Mouse (Mus musculus) midbrain, embryonic 14.5 days (tissue): ENCODE measurements around the gene Prickle2. TPM values are rescaled to one million over a fixed set of nuclear protein-coding genes. Genes with fewer than 3 reads are reported as not detected.

ENCODE experiments used
- ATAC-seq: fragments of 200-750 bp; cut with Nextera tagmentation; 2 replicates; pipeline ENCODE4 v1.8.0; 2017; ENCODE audit warnings: moderate number of reproducible peaks, moderate library complexity; ENCODE audit not compliant: low FRiP score, low TSS enrichment
- DNase-seq: peaks from one replicate; pipeline ENCODE4 v3.0.0-alpha.2; 2015
- H3K27ac ChIP-seq: fragments of 300-500 bp; sonication (generic); replicated peaks from 2 replicates; pipeline ENCODE4 v1.5.1; 2014; ENCODE audit warnings: mild to moderate bottlenecking, low read depth, low read length, moderate library complexity
- H3K27me3 ChIP-seq: fragments of 300-500 bp; sonication (generic); 2 replicates; pipeline ENCODE4 v1.6.1; 2014; ENCODE audit warnings: low read length, control low read depth, mixed read lengths; ENCODE audit not compliant: control insufficient read depth, insufficient read depth
- H3K36me3 ChIP-seq: fragments of 300-500 bp; sonication (generic); 2 replicates; pipeline ENCODE4 v1.6.1; 2014; ENCODE audit warnings: low read length, control low read depth; ENCODE audit not compliant: control insufficient read depth, insufficient read depth
- H3K4me1 ChIP-seq: fragments of 300-500 bp; sonication (generic); 2 replicates; pipeline ENCODE4 v1.6.1; 2014; ENCODE audit warnings: mild to moderate bottlenecking, antibody characterized with exemption, low read length, control low read depth; ENCODE audit not compliant: control insufficient read depth, insufficient read depth
- H3K4me2 ChIP-seq: fragments of 300-500 bp; sonication (generic); 2 replicates; pipeline ENCODE4 v1.6.1; 2014; ENCODE audit warnings: mild to moderate bottlenecking, low read length, moderate library complexity
- H3K4me3 ChIP-seq: fragments of 300-500 bp; sonication (generic); replicated peaks from 2 replicates; pipeline ENCODE4 v1.5.1; 2014; ENCODE audit warnings: low read depth, low read length
- H3K9ac ChIP-seq: fragments of 300-500 bp; sonication (generic); replicated peaks from 2 replicates; pipeline ENCODE4 v1.6.1; 2014; ENCODE audit warnings: mild to moderate bottlenecking, low read length, moderate library complexity
- H3K9me3 ChIP-seq: fragments of 300-500 bp; sonication (generic); 2 replicates; pipeline ENCODE4 v1.6.1; 2016; ENCODE audit warnings: low read length, control low read depth, mixed read lengths; ENCODE audit not compliant: control insufficient read depth
- WGBS: fragments of 180-500 bp; shearing (Covaris S2); extraction: QIAGEN DNeasy Blood & Tissue Kit; methylation state at CpG from one replicate; pipeline ENCODE4 v1.1.7; 2014; 5-methylcytosine and 5-hydroxymethylcytosine counted together
- polyA plus RNA-seq: library from polyadenylated mRNA; unstranded; fragments of >200 nt; fragmentation: Nextera tagmentation; extraction: Ambion mirVana; gene quantifications from 2 replicates; pipeline ENCODE4 v1.2.1, GENCODE M21; 2014

Prickle2 gene
- polyA plus RNA-seq, 1 experiment from 2014 or later: 18.0 TPM

DNA sequence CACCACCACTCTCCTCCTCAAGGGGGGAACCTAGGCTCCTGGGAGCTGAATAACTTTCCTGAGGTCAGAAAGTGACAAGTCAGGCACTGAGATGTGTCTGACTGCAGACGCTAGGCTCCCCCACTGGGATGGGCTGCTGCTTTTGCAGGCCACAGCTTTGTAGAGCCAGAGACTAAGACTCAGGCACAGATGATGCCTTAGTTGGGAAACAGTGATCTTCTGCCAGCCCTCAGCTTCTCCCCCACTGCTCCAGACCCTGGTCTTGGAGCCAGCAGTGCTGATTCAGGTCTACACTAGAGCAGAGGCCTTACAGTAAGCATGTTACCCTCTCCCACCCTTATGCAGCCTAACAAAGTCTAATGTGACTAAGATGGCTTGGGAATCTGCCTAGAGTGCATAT is 254.5 kb downstream of the Prickle2 start:
- Histone ChIP-seq H3K27me3 (no peaks in the 10 kb centered on the region), H3K4me2 (no peak overlapping the region), H3K27ac (0 out of 2 replicates have a peak overlapping the region, but pooled peaks have one; percentile 1), H3K9me3 (no peaks in the 10 kb centered on the region), H3K4me3 (no peak overlapping the region), H3K36me3 (no peaks in the 10 kb centered on the region), H3K9ac (no peak overlapping the region), H3K4me1 (no peaks in the 10 kb centered on the region)
- DNase-seq (no peak), ATAC-seq (no peak)
- 33% methylated on average over 1 of the region's 1 CpGs for WGBS

DNA sequence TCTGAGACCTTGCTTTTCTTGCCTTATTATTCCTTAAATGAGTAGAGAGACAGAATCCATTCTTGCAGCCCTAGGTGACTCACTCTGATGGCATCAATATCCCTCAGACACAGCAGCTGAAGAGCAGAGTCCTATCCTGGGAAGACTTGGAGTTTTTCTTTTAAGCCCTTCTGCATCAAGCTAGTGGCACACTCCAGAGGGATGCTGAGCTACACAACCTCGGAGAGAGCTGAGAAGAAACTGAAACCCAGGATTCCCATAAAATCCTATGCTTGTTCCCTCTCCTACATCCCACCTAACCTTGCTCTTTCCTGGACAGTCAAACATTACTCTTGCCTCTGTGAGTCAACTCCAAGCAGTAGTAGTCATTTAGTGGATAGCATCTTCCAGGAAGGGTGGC is 256.0 kb downstream of the Prickle2 start:
- ATAC-seq: no peak
- Histone ChIP-seq H3K27me3 (no peaks in the 10 kb centered on the region), H3K9me3 (no peaks in the 10 kb centered on the region), H3K27ac (no peak overlapping the region), H3K4me3 (no peak overlapping the region), H3K4me2 (no peak overlapping the region), H3K4me1 (no peaks in the 10 kb centered on the region), H3K36me3 (no peaks in the 10 kb centered on the region), H3K9ac (no peak overlapping the region)
- DNase-seq: no peak
- whole genome bisulfite sequencing: 79% methylated on average over 1 of the region's 1 CpGs

DNA sequence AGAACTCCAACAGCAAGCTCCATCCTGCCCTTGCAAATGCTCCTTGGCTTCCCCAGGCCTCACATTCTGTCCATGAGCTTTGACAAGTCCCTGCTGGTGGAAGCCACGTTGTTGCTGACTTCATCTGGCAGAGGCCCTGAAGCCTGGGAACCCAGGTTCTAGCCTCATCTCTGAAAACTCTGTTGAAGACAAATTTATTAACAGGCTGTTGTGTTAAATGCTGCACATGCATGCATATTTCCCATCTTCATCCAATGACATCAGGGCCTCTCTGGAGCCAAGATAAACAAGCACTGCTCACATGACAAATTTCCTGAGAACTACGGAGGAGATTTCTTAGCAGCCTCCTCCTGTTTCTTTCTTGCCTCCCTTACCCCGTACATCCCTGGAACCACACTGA is 259.3 kb downstream of the Prickle2 start:
- no peak for DNase-seq
- Histone ChIP-seq H3K9ac (no peak overlapping the region), H3K4me2 (no peak overlapping the region), H3K36me3 (no peaks in the 10 kb centered on the region), H3K27me3 (no peaks in the 10 kb centered on the region), H3K4me1 (no peaks in the 10 kb centered on the region), H3K9me3 (no peaks in the 10 kb centered on the region), H3K27ac (no peak overlapping the region), H3K4me3 (no peak overlapping the region)
- ATAC-seq: no peak
- 71% methylated on average over 3 of the region's 3 CpGs for WGBS

DNA sequence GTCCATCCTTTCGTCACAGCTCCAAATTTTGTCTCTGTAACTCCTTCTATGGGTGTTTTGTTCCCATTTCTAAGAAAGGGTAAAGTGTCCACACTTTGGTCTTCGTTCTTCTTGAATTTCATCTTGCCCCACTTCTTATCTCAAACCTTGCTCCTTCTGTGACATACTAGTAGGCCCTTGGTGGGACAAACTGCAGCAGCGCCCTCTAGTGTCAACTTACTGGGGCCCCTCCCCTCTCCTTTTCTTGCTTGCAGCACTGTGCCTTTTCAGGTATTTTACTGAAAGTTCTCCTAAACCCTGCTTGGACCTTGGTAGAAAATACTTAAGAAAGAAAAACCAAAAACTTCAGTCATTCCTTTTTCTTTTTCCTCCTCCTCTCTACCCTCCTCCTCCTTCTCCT is 264.8 kb downstream of the Prickle2 start:
- Histone ChIP-seq H3K4me3 (no peak overlapping the region), H3K27me3 (no peaks in the 10 kb centered on the region), H3K4me2 (no peak overlapping the region), H3K36me3 (no peaks in the 10 kb centered on the region), H3K27ac (no peak overlapping the region), H3K9me3 (no peaks in the 10 kb centered on the region), H3K9ac (no peak overlapping the region), H3K4me1 (0 out of 2 replicates have a peak, but pooled peaks cover 2% of the 10 kb centered on the region)
- 58% methylated on average over 2 of the region's 3 CpGs for WGBS
- ATAC-seq: no peak
- DNase-seq: no peak

DNA sequence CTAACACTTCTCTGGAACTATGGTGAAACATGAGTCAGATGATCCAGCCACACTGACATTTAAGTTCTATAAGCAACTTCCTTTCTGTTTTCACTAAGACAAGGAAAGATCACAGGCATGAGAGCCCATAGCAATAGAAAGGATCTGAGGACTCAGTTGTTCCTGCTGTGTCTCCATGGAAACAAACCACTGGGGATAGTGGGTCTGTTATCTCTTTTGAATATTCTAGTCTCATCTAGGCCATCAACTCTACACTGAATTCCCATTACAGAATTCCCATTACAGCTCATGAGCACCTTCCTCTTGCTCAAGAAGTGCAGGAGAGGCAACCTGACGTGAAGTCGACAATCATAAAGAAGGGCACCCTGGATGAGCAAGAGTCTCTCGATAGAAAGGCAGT is 265.7 kb downstream of the Prickle2 start:
- no peaks in the 10 kb centered on the region for H3K27me3 ChIP-seq

DNA sequence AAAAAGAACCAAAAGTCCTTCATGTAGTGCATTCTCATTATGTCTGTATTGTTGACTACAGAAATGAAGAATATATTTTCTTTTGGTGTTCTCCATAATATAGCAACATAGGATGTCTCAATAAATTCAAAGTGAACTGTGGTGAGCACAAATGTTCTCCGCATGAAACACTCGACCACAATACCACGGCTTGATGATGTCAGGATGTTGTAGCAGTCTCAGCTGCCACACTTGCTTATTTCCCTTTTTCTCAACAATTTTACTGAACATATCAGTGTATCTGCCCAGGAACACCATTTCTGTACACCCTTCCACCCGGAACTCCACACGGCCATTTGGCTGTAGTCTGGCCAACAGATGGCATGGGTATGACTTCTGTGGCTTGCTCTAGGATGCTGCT is 273.8 kb downstream of the Prickle2 start:
- Histone ChIP-seq H3K9me3 (no peaks in the 10 kb centered on the region), H3K27ac (no peak overlapping the region), H3K9ac (no peak overlapping the region), H3K4me1 (no peaks in the 10 kb centered on the region), H3K36me3 (no peaks in the 10 kb centered on the region), H3K4me2 (no peak overlapping the region), H3K27me3 (no peaks in the 10 kb centered on the region), H3K4me3 (no peak overlapping the region)
- DNase-seq (no peak), ATAC-seq (no peak)
- 95% methylated on average over 5 of the region's 5 CpGs for WGBS

More for the DNA sequence above, 265.7 kb downstream of the Prickle2 start:
- no peak overlapping the region for H3K4me2 ChIP-seq
- H3K4me1 ChIP-seq: 0 out of 2 replicates have a peak, but pooled peaks cover 2% of the 10 kb centered on the region
- ATAC-seq: no peak
- H3K27ac ChIP-seq: no peak overlapping the region
- no peak overlapping the region for H3K4me3 ChIP-seq
- H3K36me3 ChIP-seq: no peaks in the 10 kb centered on the region
- DNase-seq: peak; percentile 47
- no peak overlapping the region for H3K9ac ChIP-seq
- WGBS: 57% methylated on average over 3 of the region's 3 CpGs
- no peaks in the 10 kb centered on the region for H3K9me3 ChIP-seq

DNA sequence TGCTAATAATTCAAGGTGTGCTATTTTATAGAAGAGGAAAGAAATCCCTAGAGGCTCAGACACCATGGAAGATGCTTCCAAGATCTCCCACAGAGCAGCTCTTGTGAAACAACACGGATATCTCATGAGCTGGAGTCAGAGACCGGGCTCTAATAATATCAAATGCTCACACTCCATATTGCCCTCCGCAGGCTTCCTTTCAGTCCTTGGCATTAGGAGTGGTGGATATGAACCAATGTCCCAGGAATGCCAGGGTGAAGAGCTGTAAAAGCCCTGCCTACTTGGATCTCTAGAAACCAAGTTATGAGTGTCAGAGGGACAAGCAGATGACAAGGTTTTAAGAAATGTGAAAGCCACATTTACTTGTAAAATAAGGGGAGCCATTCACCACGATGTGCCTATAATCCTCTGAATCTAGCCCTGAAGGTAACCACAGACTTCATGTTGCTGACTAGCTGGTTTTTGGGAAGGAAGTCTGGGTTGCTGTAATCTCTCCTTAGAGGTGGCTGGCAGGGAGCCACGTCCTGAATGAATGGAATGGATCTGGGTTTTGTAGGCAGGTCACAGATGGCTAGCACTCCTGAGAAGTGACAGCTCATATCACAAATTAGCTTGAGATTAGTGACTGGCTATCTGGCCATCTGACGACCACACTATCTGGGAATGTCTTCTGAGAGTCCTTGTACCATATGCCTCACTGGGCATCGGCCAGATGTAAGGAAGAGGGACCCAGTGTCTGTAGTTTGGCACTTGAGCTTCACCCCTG is 278.4 kb downstream of the Prickle2 start:
- H3K4me3 ChIP-seq: no peak overlapping the region
- ATAC-seq (no peak), DNase-seq (no peak)
- no peaks in the 10 kb centered on the region for H3K9me3 ChIP-seq
- no peaks in the 10 kb centered on the region for H3K4me1 ChIP-seq
- no peaks in the 10 kb centered on the region for H3K27me3 ChIP-seq
- WGBS: 64% methylated on average over 7 of the region's 7 CpGs
- no peak overlapping the region for H3K4me2 ChIP-seq
- H3K36me3 ChIP-seq: no peaks in the 10 kb centered on the region
- H3K27ac ChIP-seq: no peak overlapping the region
- H3K9ac ChIP-seq: no peak overlapping the region

DNA sequence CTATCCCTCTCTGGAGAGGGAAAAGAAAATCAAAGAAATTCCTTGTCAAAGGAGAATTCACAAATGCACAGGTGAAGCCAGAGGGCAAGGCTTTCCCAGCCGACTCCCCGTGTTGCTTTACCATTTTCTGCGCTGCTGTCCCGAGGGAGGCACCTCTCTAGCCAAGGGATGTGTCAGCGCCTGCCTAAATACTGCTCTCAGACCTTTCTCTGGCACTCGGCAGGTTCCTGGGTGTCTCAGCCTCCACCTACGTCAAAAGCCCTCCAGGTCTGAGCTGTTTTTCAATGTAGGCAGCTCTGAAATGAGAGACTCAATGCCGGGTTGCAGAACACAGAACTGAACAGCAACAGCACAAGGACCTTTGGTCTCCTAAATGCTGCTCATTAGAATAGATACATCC is 280.1 kb downstream of the Prickle2 start:
- DNase-seq: no peak
- Histone ChIP-seq H3K9ac (no peak overlapping the region), H3K27ac (no peak overlapping the region), H3K4me3 (no peak overlapping the region), H3K27me3 (no peaks in the 10 kb centered on the region), H3K9me3 (no peaks in the 10 kb centered on the region), H3K4me1 (no peaks in the 10 kb centered on the region), H3K4me2 (no peak overlapping the region), H3K36me3 (peaks cover 11% of the 10 kb centered on the region)
- ATAC-seq: no peak
- WGBS: 70% methylated on average over 8 of the region's 8 CpGs

DNA sequence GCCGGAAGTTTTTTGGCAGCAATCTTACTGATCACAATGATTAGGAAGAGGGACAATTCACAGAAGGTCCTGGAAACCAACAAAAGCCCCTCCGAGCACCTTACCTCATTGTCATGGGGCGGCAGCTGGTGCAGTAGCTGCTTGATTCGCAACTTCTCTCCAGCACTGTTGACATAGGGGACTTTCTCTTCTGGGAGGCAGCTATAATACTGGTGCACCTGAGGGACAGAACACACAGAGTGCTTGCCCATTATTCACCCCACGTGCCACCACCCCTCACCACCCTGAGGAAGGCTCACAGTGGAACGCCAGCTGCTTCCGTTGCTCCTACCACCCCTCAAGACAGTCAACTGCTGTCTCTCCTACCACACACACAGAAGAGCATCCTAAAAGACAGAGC is 280.5 kb downstream of the Prickle2 start:
- Histone ChIP-seq H3K4me1 (no peaks in the 10 kb centered on the region), H3K9me3 (no peaks in the 10 kb centered on the region), H3K36me3 (peaks cover 15% of the 10 kb centered on the region), H3K4me3 (no peak overlapping the region), H3K9ac (no peak overlapping the region), H3K27me3 (no peaks in the 10 kb centered on the region), H3K4me2 (no peak overlapping the region), H3K27ac (no peak overlapping the region)
- 78% methylated on average over 7 of the region's 7 CpGs for WGBS
- DNase-seq (no peak), ATAC-seq (no peak)
